Mouse (Mus musculus): ENCODE data around the gene Rhobtb1.

GRCm38 (mm10) chr10:69306205-69306604 lies 155.0 kb downstream of the Rhobtb1 start:
- TF ChIP-seq POLR2A (IDR thresholded peaks at IDR 0.05; ENCODE audit: control insufficient read depth, low read depth, low read length), result no peak
- peak; percentile 88 for TF ChIP-seq CTCF (IDR thresholded peaks at IDR 0.05; ENCODE audit: control insufficient read depth, insufficient read depth, insufficient replicate concordance, low read depth, low read length)

Measured in testis, adult 2 months (tissue).